8 mouse cellular contexts compared by ENCODE assay signal in genomic region chr2:146835241-146835990, GRCm38 (mm10). TPM values are rescaled to one million over a fixed set of nuclear protein-coding genes. Genes with fewer than 3 reads are reported as not detected.
DNase-seq lines count a peak whose midpoint lies in the region; ATAC-seq and TF ChIP-seq lines count a peak whose summit lies in the region.

No protein-coding gene starts in this region.

- no peaks in the 10 kb centered on the region for H3K9me3 ChIP-seq in kidney, postnatal 0 days (replicated peaks; ENCODE audit: low read length)
- H3K9me3 ChIP-seq in embryonic facial prominence, embryonic 10.5 days = no peaks in the 10 kb centered on the region
- no peaks in the 10 kb centered on the region for H3K9me3 ChIP-seq in hindbrain, postnatal 0 days (ENCODE audit: low read length)
- no peaks in the 10 kb centered on the region for H3K9me3 ChIP-seq in neural tube, embryonic 13.5 days

- WGBS in kidney, postnatal 0 days = 5% methylated on average over 20 of the region's 20 CpGs
- under 1% methylated on average over 20 of the region's 20 CpGs for WGBS in embryonic facial prominence, embryonic 10.5 days
- 7% methylated on average over 20 of the region's 20 CpGs for WGBS in hindbrain, postnatal 0 days
- WGBS in neural tube, embryonic 13.5 days = 2% methylated on average over 20 of the region's 20 CpGs

- ATAC-seq in kidney, postnatal 0 days (replicated peaks; ENCODE audit: low FRiP score, low read depth) = no peak
- peak; percentile 40 for ATAC-seq in hindbrain, postnatal 0 days
- ATAC-seq in neural tube, embryonic 13.5 days (ENCODE audit: low read depth) = peak; percentile 13
- ATAC-seq in megakaryocyte-erythroid progenitor cell, adult 5-6 weeks (replicated peaks; ENCODE audit: low FRiP score, low TSS enrichment, poor library complexity, severe bottlenecking) = no peak

- H3K4me3 ChIP-seq in kidney, postnatal 0 days (replicated peaks; ENCODE audit: low read depth, low read length) = peak overlapping the region; percentile 14
- H3K4me3 ChIP-seq in embryonic facial prominence, embryonic 10.5 days = peak overlapping the region; percentile 48
- peak overlapping the region; percentile 21 for H3K4me3 ChIP-seq in hindbrain, postnatal 0 days (ENCODE audit: low read length)
- H3K4me3 ChIP-seq in neural tube, embryonic 13.5 days = peak overlapping the region; percentile 36

- TF ChIP-seq CTCF in kidney, postnatal 0 days (IDR thresholded peaks at IDR 0.05; ENCODE audit: low read depth) = no peak
- no peak for TF ChIP-seq CTCF in hindbrain, postnatal 0 days (IDR thresholded peaks at IDR 0.05; ENCODE audit: low read depth)

- H3K27ac ChIP-seq in kidney, postnatal 0 days = no peak overlapping the region
- H3K27ac ChIP-seq in embryonic facial prominence, embryonic 10.5 days (replicated peaks) = peak overlapping the region; percentile 44
- H3K27ac ChIP-seq in hindbrain, postnatal 0 days = peak overlapping the region; percentile 69
- H3K27ac ChIP-seq in neural tube, embryonic 13.5 days (replicated peaks) = peak overlapping the region; percentile 90

- no peak overlapping the region for H3K9ac ChIP-seq in kidney, postnatal 0 days (ENCODE audit: low read depth, low read length)
- peak overlapping the region; percentile 31; the same call in 1 of the 2 replicates for H3K9ac ChIP-seq in hindbrain, postnatal 0 days (replicated peaks; ENCODE audit: low read length)
- H3K9ac ChIP-seq in neural tube, embryonic 13.5 days = peak overlapping the region; percentile 59

- H3K36me3 ChIP-seq in kidney, postnatal 0 days (ENCODE audit: insufficient read depth, low read length) = no peaks in the 10 kb centered on the region
- H3K36me3 ChIP-seq in embryonic facial prominence, embryonic 10.5 days (replicated peaks) = no peaks in the 10 kb centered on the region
- no peaks in the 10 kb centered on the region for H3K36me3 ChIP-seq in hindbrain, postnatal 0 days (ENCODE audit: insufficient read depth, low read length)
- no peaks in the 10 kb centered on the region for H3K36me3 ChIP-seq in neural tube, embryonic 13.5 days

- peak overlapping the region; percentile 37 for H3K4me2 ChIP-seq in kidney, postnatal 0 days (ENCODE audit: low read length)
- peak overlapping the region; percentile 49 for H3K4me2 ChIP-seq in hindbrain, postnatal 0 days (ENCODE audit: low read depth, low read length)
- peak overlapping the region; percentile 55 for H3K4me2 ChIP-seq in neural tube, embryonic 13.5 days

- peaks cover 11% of the 10 kb centered on the region; the same call in 1 of the 2 replicates for H3K4me1 ChIP-seq in kidney, postnatal 0 days (replicated peaks; ENCODE audit: insufficient read depth, low read length)
- H3K4me1 ChIP-seq in embryonic facial prominence, embryonic 10.5 days = peaks cover 42% of the 10 kb centered on the region
- H3K4me1 ChIP-seq in hindbrain, postnatal 0 days (ENCODE audit: insufficient read depth, low read length) = no peaks in the 10 kb centered on the region
- peaks cover 62% of the 10 kb centered on the region for H3K4me1 ChIP-seq in neural tube, embryonic 13.5 days (replicated peaks)

- peaks cover 89% of the 10 kb centered on the region for H3K27me3 ChIP-seq in kidney, postnatal 0 days (ENCODE audit: insufficient read depth, low read length)
- peaks cover 100% of the 10 kb centered on the region for H3K27me3 ChIP-seq in embryonic facial prominence, embryonic 10.5 days (replicated peaks; ENCODE audit: low read depth, poor library complexity, severe bottlenecking)
- H3K27me3 ChIP-seq in hindbrain, postnatal 0 days (ENCODE audit: insufficient read depth, low read length) = peaks cover 68% of the 10 kb centered on the region
- H3K27me3 ChIP-seq in neural tube, embryonic 13.5 days = peaks cover 83% of the 10 kb centered on the region

- DNase-seq in kidney, postnatal 0 days (ENCODE audit: low spot score) = no peak
- no peak for DNase-seq in kidney, adult 9 months
- peak; percentile 67 for DNase-seq in embryonic facial prominence, embryonic 10.5 days (ENCODE audit: low spot score)
- peak; percentile 7 for DNase-seq in hindbrain, postnatal 0 days (ENCODE audit: low spot score)
- no peak for DNase-seq in cerebellum, adult 9-11 months
- DNase-seq in urinary bladder, postnatal 25 days (ENCODE audit: low spot score) = no peak

RNA-seq across cellular contexts. Expression of gene Kiz, which starts 20.2 kb away (rescaled TPM):
- polyA plus RNA-seq in kidney, postnatal 0 days (2015; fragmentation: Nextera tagmentation; extraction: Ambion mirVana) = 31.0 and 34.7 TPM in 2 replicates
- polyA plus RNA-seq in embryonic facial prominence, embryonic 10.5 days (2016; fragmentation: Nextera tagmentation; extraction: Ambion mirVana) = 23.4 and 25.2 TPM in 2 replicates
- total RNA-seq in hindbrain, postnatal 0 days (2014; rRNA removed) = 6.6 and 6.9 TPM in 2 replicates
- 18.6 and 20.7 TPM in 2 replicates for polyA plus RNA-seq in hindbrain, postnatal 0 days (2015; fragmentation: Nextera tagmentation; extraction: Ambion mirVana)
- 36.4 and 37.0 TPM in 2 replicates for polyA plus RNA-seq in neural tube, embryonic 13.5 days (2015; fragmentation: Nextera tagmentation; extraction: Ambion mirVana)
- total RNA-seq in megakaryocyte-erythroid progenitor cell, adult 5-6 weeks (2014; fragmentation: Nextera tagmentation) = 23.7 and 27.4 TPM in 2 replicates
- 14.7 and 30.1 TPM in 2 replicates for total RNA-seq in megakaryocyte-erythroid progenitor cell, adult 5-6 weeks (2017)

Comparison
In these comparisons a context has a peak if more than half of its experiments do, and no peak if none do; other contexts are left out.
1. ATAC-seq: peak in hindbrain, postnatal 0 days (single experiment) and neural tube, embryonic 13.5 days (single experiment); none in kidney, postnatal 0 days (single experiment) and megakaryocyte-erythroid progenitor cell, adult 5-6 weeks (single experiment).
2. DNase-seq: peak in embryonic facial prominence, embryonic 10.5 days (single experiment) and hindbrain, postnatal 0 days (single experiment); none in kidney, postnatal 0 days (single experiment), kidney, adult 9 months (single experiment), cerebellum, adult 9-11 months (single experiment) and urinary bladder, postnatal 25 days (single experiment).
3. Peak in every context shown above with its lines, with median percentiles within 50 percentile points of each other: H3K4me2 ChIP-seq and H3K4me3 ChIP-seq.